Mouse (Mus musculus) embryonic facial prominence, embryonic 10.5 days (tissue): ENCODE results near the gene Notch4. TPM values are rescaled to one million over a fixed set of nuclear protein-coding genes. Genes with fewer than 3 reads are reported as not detected.

ENCODE experiments used
- DNase-seq: peaks from one replicate; pipeline ENCODE4 v3.0.0-alpha.2; 2017; ENCODE audit warnings: low spot score
- H3K27ac ChIP-seq: fragments of 300-500 bp; sonication (generic); replicated peaks from 2 replicates; pipeline ENCODE4 v1.5.1; 2016; ENCODE audit warnings: mild to moderate bottlenecking
- H3K27me3 ChIP-seq: fragments of 300-500 bp; sonication (generic); replicated peaks from 2 replicates; pipeline ENCODE4 v1.6.1; 2016; ENCODE audit warnings: low read depth, mild to moderate bottlenecking; ENCODE audit not compliant: poor library complexity, severe bottlenecking
- H3K36me3 ChIP-seq: fragments of 300-500 bp; sonication (generic); replicated peaks from 2 replicates; pipeline ENCODE4 v1.6.1; 2016; ENCODE audit warnings: mild to moderate bottlenecking, moderate library complexity
- H3K4me1 ChIP-seq: fragments of 300-500 bp; sonication (generic); 2 replicates; pipeline ENCODE4 v1.6.1; 2016
- H3K4me3 ChIP-seq: fragments of 300-500 bp; sonication (generic); 2 replicates; pipeline ENCODE4 v1.5.1; 2016; ENCODE audit warnings: mild to moderate bottlenecking, moderate library complexity
- H3K9me3 ChIP-seq: fragments of 300-500 bp; sonication (generic); 2 replicates; pipeline ENCODE4 v1.6.1; 2016; ENCODE audit warnings: mild to moderate bottlenecking
- WGBS: fragments of 180-500 bp; shearing (Covaris S2); methylation state at CpG from one replicate; pipeline ENCODE4 v1.1.7; 2016; 5-methylcytosine and 5-hydroxymethylcytosine counted together
- polyA plus RNA-seq: library from polyadenylated mRNA; unstranded; fragments of >200 nt; fragmentation: Nextera tagmentation; extraction: Ambion mirVana; gene quantifications from 2 replicates; pipeline ENCODE4 v1.2.1, GENCODE M21; 2016

Notch4 gene
- polyA plus RNA-seq, 1 experiment from 2014 or later, result 6.6 TPM

- peaks cover 90% of the 10 kb centered on the region for H3K4me1 ChIP-seq
- peaks cover 11% of the 10 kb centered on the region for H3K36me3 ChIP-seq
- peak within 1 kb of the TSS; percentile 86 for H3K4me3 ChIP-seq
- WGBS, result 19% methylated on average over 7 of the region's 7 CpGs
- peak within 1 kb of the TSS; percentile 100 for H3K27ac ChIP-seq
- H3K9me3 ChIP-seq, result no peaks in the 10 kb centered on the region
- no peaks in the 10 kb centered on the region; the same call in 1 of the 2 replicates for H3K27me3 ChIP-seq
- DNase-seq, result no peak
Observed at GRCm38 (mm10) chr17:34589681-34590101, 25.6 kb downstream of the Notch4 start, which contains the start of gene Gpsm3. Gpsm3 (plus strand) TSS chr17:34589806.

DNA sequence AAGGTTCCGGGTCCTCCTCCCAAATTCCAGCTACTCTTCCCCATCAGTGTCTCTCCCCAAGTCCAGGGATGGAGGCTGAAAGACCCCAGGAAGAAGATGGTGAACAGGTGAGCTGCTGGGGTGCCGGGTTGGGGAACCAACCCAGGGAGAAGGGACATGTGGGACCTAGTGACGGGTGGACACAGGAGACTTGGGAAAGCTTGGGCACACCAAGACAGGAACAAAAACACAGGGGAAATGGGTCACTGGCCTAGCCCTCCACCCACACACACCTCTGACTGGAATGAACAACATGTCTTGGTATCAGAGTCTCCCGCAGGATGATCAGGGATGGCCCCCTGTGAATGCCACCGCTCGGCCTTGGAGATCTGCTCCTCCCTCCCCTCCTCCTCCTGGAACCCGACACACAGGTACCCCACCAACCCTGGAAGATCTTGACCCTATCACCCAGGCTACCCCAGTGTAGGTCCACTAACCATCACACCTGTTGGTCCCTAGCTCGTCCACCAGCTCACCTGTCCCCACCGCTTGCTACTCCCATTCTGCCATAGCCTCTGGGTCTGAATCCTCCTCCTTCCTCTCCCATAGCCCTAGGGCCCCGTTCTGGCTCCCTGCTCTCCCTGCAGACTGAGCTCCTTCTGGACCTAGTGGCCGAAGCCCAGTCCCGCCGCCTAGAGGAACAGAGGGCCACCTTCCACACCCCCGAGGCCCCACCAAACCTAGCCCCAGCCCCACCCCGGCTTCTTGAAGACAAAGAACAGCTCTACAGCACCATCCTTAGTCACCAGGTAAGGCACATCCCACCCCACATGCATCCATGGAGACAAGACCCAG is 26.3 kb downstream of the Notch4 start:
- H3K27ac ChIP-seq, result peak overlapping the region; percentile 100
- no peaks in the 10 kb centered on the region for H3K9me3 ChIP-seq
- H3K4me3 ChIP-seq, result peak overlapping the region; percentile 79
- WGBS, result 60% methylated on average over 15 of the region's 15 CpGs
- peaks cover 18% of the 10 kb centered on the region for H3K36me3 ChIP-seq
- no peak for DNase-seq
- H3K4me1 ChIP-seq, result peaks cover 97% of the 10 kb centered on the region
- H3K27me3 ChIP-seq, result no peaks in the 10 kb centered on the region; the same call in 1 of the 2 replicates

- no peaks in the 10 kb centered on the region for H3K27me3 ChIP-seq
- H3K27ac ChIP-seq, result peak within 1 kb of the TSS; percentile 100
- no peaks in the 10 kb centered on the region for H3K9me3 ChIP-seq
- 1% methylated on average over 21 of the region's 21 CpGs for WGBS
- peak within 1 kb of the TSS; percentile 79 for H3K4me3 ChIP-seq
- peaks cover 27% of the 10 kb centered on the region for H3K36me3 ChIP-seq
- H3K4me1 ChIP-seq, result peaks cover 97% of the 10 kb centered on the region
- peak; percentile 79 for DNase-seq
Observed at GRCm38 (mm10) chr17:34591029-34591993, 27.2 kb downstream of the Notch4 start, which contains the start of gene Pbx2. Pbx2 (plus strand) TSS chr17:34591266.

DNA sequence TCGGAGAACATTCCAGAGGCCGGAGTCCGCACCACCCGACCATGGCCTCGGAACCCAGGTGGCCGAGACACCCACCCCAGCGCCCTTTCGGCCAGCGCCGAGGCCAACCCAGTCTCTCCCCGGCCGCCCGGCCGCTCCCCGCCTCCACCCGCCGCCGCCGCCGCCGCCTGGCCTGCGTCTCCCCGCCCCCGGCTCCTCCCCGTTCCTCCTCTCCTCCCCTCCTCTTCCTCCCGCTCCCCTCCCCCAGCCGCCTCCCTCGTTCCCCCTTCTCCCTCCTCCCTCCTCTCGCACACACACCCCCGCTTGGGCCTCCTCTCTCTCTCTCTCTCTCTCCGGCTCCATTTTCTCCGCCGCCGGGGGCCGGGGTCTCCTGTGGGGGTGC is 27.9 kb downstream of the Notch4 start:
- H3K27ac ChIP-seq, result peak overlapping the region; percentile 100
- H3K4me1 ChIP-seq, result peaks cover 96% of the 10 kb centered on the region
- peaks cover 32% of the 10 kb centered on the region for H3K36me3 ChIP-seq
- DNase-seq, result peak; percentile 98
- H3K4me3 ChIP-seq, result peak overlapping the region; percentile 79
- no peaks in the 10 kb centered on the region for H3K9me3 ChIP-seq
- WGBS, result under 1% methylated on average over 34 of the region's 35 CpGs
- H3K27me3 ChIP-seq, result no peaks in the 10 kb centered on the region

DNA sequence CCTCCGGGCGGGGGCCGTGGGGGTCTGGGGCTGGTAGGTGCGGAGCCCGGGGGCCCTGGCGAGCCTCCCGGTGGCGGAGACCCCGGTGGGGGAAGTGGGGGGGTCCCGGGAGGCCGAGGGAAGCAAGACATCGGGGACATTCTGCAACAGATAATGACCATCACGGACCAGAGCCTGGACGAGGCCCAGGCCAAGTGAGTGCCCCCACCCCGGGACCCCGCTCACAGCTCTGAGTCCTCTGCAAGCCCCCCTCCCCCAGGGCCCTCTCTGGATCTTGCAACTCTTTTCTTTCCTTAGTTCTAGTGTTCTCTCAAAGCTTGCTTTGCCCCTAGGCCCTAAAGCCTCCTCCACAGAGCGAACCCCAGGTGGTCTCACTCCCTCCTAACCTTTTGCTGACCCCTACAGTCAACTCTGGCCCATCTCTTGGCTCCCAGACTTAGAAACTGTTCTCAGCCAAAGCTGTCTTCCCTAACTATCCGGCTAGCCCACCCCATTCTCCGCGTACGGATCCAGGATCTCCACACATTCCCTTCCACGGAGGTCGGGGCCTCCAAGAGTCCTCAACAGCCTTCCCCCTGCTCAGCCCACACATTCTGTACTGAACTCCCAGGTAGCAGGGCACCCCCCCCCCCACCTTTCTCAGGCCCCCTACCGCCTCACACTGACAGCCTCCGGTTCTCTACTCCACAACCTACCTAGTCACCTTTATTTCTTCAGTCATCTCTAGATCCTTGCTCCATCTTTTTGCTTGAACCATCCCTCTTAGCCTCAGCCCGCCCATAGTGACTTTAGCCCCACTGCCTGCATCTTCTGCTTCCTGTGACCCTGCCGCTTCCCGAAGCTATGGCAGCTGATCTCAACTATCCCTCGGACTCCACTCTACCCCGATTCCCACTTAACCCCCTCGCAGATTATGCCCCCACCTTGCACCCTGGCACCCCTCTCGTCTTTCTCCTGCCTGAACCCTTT is 28.8 kb downstream of the Notch4 start:
- Histone ChIP-seq H3K4me1 (peaks cover 93% of the 10 kb centered on the region), H3K4me3 (peak overlapping the region; percentile 79), H3K27ac (peak overlapping the region; percentile 100), H3K36me3 (peaks cover 32% of the 10 kb centered on the region), H3K27me3 (no peaks in the 10 kb centered on the region), H3K9me3 (no peaks in the 10 kb centered on the region)
- WGBS, result 1% methylated on average over 32 of the region's 32 CpGs
- DNase-seq, result peak; percentile 62

DNA sequence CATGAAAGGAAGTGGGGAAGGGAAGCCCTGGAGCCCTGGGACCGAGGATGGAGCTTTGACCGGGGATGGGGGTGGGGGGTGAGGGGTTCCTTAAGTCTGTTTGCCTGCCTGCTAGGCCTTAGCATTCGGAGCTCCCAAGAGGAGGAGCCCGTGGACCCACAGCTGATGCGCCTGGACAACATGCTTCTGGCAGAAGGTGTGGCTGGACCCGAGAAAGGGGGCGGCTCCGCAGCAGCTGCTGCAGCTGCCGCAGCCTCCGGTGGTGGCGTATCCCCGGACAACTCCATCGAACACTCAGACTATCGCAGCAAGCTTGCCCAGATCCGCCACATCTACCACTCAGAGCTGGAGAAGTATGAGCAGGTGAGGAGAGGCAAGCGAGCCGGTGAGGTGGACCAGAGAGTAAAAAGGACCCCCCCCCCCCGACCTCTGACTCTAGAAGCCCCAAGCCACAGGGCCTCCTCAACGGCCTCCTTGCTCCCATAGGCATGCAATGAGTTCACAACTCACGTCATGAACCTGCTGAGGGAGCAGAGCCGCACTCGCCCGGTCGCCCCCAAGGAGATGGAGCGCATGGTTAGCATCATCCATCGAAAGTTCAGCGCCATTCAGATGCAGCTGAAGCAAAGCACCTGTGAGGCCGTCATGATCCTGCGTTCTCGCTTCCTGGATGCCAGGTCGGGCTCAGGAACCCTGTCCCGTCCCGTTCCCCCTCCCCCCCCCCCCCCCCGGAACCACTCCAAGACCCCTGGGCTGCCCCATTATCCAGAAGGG is 29.9 kb downstream of the Notch4 start:
- Histone ChIP-seq H3K9me3 (no peaks in the 10 kb centered on the region), H3K36me3 (peaks cover 32% of the 10 kb centered on the region), H3K4me3 (peak overlapping the region; percentile 79), H3K4me1 (peaks cover 92% of the 10 kb centered on the region), H3K27ac (peak overlapping the region; percentile 100), H3K27me3 (no peaks in the 10 kb centered on the region)
- peak; percentile 58 for DNase-seq
- WGBS, result 54% methylated on average over 34 of the region's 34 CpGs

DNA sequence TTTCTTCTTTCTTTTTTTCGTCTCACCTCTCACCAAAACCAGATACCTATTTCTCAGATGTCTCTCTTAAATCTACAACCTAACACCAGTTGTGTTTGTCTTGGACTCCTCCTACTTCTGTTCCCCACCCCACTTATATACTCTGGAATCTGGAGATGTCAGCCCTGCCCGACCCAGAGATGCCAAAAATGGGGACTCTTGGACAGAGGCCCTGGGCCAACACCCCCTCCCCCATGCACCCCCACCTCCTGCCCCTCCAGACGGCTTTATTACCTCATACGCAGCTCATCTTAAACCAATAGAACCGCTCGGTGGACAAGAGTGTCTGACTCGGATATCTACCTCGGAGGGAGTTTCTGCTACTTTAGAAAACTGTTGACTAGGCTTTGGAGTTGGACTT is 32.0 kb downstream of the Notch4 start:
- Histone ChIP-seq H3K27me3 (no peaks in the 10 kb centered on the region), H3K36me3 (peaks cover 46% of the 10 kb centered on the region), H3K4me1 (peaks cover 74% of the 10 kb centered on the region), H3K27ac (no peak overlapping the region), H3K4me3 (0 out of 2 replicates have a peak overlapping the region, but pooled peaks have one; percentile 79), H3K9me3 (no peaks in the 10 kb centered on the region)
- no peak for DNase-seq
- 78% methylated on average over 8 of the region's 8 CpGs for WGBS

DNA sequence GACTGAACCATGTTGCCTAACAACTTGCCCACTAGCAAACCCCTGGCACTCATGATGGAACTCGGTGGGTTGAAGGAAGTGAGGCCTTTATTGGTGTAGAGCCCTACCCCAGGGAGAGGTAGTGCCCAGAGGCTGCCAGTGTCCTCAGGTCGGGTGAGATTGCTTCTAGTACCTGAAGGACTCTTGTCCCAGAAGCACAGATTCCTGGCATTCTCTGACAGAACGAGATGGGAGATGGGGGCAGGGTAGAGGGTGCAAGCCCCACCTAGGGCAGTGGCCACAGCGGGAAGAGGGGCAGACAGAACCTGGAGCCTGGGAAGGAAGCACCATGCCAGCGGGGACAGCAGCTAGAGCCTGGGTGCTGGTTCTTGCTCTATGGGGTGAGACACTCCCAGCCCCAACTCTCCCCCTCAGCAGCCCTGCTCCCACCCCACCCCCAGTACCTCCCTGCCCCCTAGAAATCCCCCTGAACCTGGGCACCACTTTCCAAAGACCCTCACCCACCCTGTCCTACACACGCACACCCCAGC is 33.6 kb downstream of the Notch4 start, which contains the start of gene Ager:
TSS of gene Ager (plus strand) at position 297 of the 530 bp plus-strand sequence.
- H3K4me1 ChIP-seq, result peaks cover 69% of the 10 kb centered on the region
- H3K4me3 ChIP-seq, result peak within 1 kb of the TSS; percentile 19
- H3K27me3 ChIP-seq, result no peaks in the 10 kb centered on the region
- H3K9me3 ChIP-seq, result no peaks in the 10 kb centered on the region
- DNase-seq, result no peak
- H3K27ac ChIP-seq, result peak within 1 kb of the TSS; percentile 21
- WGBS, result 22% methylated on average over 6 of the region's 6 CpGs
- peaks cover 57% of the 10 kb centered on the region for H3K36me3 ChIP-seq

DNA sequence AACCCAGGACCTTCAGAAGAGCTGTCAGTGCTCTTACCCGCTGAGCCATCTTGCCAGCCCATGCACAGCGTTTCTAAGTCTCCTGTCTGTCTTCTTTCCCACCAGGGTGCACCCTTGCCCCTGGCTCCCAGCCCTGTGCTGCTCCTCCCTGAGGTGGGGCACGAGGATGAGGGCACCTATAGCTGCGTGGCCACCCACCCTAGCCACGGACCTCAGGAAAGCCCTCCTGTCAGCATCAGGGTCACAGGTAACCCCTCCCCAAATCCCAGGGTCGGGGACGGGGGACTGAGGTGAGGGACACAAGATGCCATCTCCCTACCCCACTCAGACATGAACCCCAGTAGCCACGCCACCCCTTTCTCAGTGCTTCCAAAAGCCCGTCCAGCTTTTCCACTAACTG is 35.8 kb downstream of the Notch4 start:
- H3K36me3 ChIP-seq, result peaks cover 44% of the 10 kb centered on the region
- no peak for DNase-seq
- WGBS, result 78% methylated on average over 9 of the region's 9 CpGs
- H3K27me3 ChIP-seq, result no peaks in the 10 kb centered on the region
- H3K4me1 ChIP-seq, result peaks cover 57% of the 10 kb centered on the region
- no peak overlapping the region for H3K27ac ChIP-seq
- H3K4me3 ChIP-seq, result peak overlapping the region; percentile 16; the same call in 1 of the 2 replicates
- no peaks in the 10 kb centered on the region for H3K9me3 ChIP-seq

GRCm38 (mm10) chr17:34601796-34602195 is 37.7 kb downstream of the Notch4 start:
- no peaks in the 10 kb centered on the region for H3K27me3 ChIP-seq
- WGBS, result 89% methylated on average over 12 of the region's 12 CpGs
- peaks cover 25% of the 10 kb centered on the region for H3K36me3 ChIP-seq
- H3K9me3 ChIP-seq, result no peaks in the 10 kb centered on the region
- H3K27ac ChIP-seq, result no peak overlapping the region
- H3K4me1 ChIP-seq, result peaks cover 55% of the 10 kb centered on the region
- peak overlapping the region; percentile 96 for H3K4me3 ChIP-seq
- DNase-seq, result no peak
